Mouse (Mus musculus): ENCODE measurements around the gene Tusc2. TPM values are rescaled to one million over a fixed set of nuclear protein-coding genes. Genes with fewer than 3 reads are reported as not detected.
A peak's percentile ranks its signal among the peaks of the same experiment; 100 is the strongest.

Tusc2 gene
- 119 and 129 TPM in 2 replicates for polyA plus RNA-seq (2015; fragmentation: Nextera tagmentation; extraction: Ambion mirVana)

- no peaks in the 10 kb centered on the region for H3K9me3 ChIP-seq
- ATAC-seq (ENCODE audit: low FRiP score, low read depth), result peak; percentile 96
- H3K27me3 ChIP-seq, result no peaks in the 10 kb centered on the region
- H3K4me2 ChIP-seq, result peak within 1 kb of the TSS; percentile 64
- H3K4me1 ChIP-seq (replicated peaks), result peaks cover 34% of the 10 kb centered on the region
- peak within 1 kb of the TSS; percentile 90 for H3K4me3 ChIP-seq
- peaks cover 41% of the 10 kb centered on the region for H3K36me3 ChIP-seq
- peak within 1 kb of the TSS; percentile 75 for H3K27ac ChIP-seq (replicated peaks)
- WGBS, result 0% methylated on average over 42 of the region's 46 CpGs
- H3K9ac ChIP-seq, result peak within 1 kb of the TSS; percentile 93
Measured at GRCm38 (mm10) chr9:107563029-107563581, at the start of gene Tusc2. Tusc2 (plus strand) TSS chr9:107563255.

DNA sequence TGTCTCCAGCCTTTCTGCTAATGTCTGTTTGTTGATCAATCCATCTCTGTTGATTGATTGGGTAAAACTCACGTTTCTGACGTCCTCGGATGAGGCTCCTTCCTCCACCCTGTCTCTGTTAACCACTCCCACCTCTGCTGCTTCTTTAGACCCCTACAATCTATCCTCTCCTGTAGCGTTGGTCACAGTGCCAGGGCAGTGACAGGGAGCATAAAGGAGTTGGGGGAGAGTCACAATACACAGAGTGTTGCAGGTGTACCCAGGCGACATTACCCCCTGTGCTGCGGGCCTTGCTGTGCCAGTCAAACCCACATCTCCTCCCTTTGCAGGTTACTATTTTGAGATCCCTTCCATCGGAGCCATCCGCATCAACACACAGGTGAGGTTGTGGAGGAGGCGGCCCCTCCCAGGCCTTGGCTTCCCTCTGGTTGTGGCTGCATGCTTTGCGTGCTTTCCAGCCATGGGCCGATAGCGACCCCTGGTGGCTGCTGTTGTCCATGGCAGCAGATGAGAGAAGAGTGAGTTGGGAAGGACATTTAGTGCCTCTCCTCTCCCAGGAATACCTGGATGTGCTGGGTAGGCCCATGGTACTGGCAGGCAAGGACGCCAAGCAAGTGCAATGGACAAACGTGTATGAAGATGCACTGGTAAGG is 48.6 kb upstream of the Tusc2 start:
- Histone ChIP-seq H3K4me2 (no peak overlapping the region), H3K36me3 (no peaks in the 10 kb centered on the region), H3K4me1 (replicated peaks) (peaks cover 46% of the 10 kb centered on the region), H3K9ac (no peak overlapping the region), H3K27ac (replicated peaks) (no peak overlapping the region), H3K4me3 (no peak overlapping the region), H3K27me3 (no peaks in the 10 kb centered on the region), H3K9me3 (no peaks in the 10 kb centered on the region)
- ATAC-seq (ENCODE audit: low FRiP score, low read depth), result peak; percentile 63; the same call in 1 of the 2 replicates
- WGBS, result 21% methylated on average over 14 of the region's 14 CpGs

DNA sequence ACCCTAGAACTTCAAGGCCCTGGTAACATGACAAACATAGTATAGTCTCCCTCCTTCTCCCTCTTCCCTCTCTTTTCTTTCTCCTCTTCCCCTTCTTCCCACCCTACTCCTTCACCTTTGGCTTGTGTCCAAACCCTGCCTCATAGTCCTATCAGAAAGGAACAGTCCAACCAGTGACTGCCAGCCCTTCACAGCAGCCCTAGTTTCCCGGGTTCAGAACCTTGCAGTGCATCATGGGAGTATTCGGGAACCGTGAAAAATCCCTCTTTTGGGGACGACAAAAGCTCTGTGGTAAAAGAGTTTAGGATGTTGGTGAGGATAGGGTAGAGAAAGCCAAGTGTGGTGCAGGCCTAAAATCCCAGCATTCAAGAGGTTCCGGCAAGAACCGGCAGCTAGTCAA is 42.7 kb upstream of the Tusc2 start:
- no peak for ATAC-seq (ENCODE audit: low FRiP score, low read depth)
- Histone ChIP-seq H3K36me3 (peaks cover 8% of the 10 kb centered on the region; the same call in 1 of the 2 replicates), H3K9me3 (no peaks in the 10 kb centered on the region), H3K27ac (replicated peaks) (no peak overlapping the region), H3K9ac (no peak overlapping the region), H3K4me2 (no peak overlapping the region), H3K27me3 (peaks cover 12% of the 10 kb centered on the region), H3K4me3 (no peak overlapping the region), H3K4me1 (replicated peaks) (peaks cover 20% of the 10 kb centered on the region)
- WGBS, result 40% methylated on average over 6 of the region's 6 CpGs

GRCm38 (mm10) chr9:107521190-107521589 is 41.9 kb upstream of the Tusc2 start:
- WGBS, result 63% methylated on average over 5 of the region's 5 CpGs
- Histone ChIP-seq H3K9me3 (no peaks in the 10 kb centered on the region), H3K4me3 (no peak overlapping the region), H3K4me1 (replicated peaks) (peaks cover 21% of the 10 kb centered on the region), H3K4me2 (no peak overlapping the region), H3K27ac (replicated peaks) (0 out of 2 replicates have a peak overlapping the region, but pooled peaks have one; percentile 20), H3K9ac (no peak overlapping the region), H3K27me3 (peaks cover 20% of the 10 kb centered on the region), H3K36me3 (peaks cover 8% of the 10 kb centered on the region; the same call in 1 of the 2 replicates)
- ATAC-seq (ENCODE audit: low FRiP score, low read depth), result no peak

GRCm38 (mm10) chr9:107521711-107522399 is 41.2 kb upstream of the Tusc2 start:
- H3K4me2 ChIP-seq, result peak overlapping the region; percentile 23
- H3K4me3 ChIP-seq, result no peak overlapping the region
- 30% methylated on average over 25 of the region's 25 CpGs for WGBS
- H3K9me3 ChIP-seq, result no peaks in the 10 kb centered on the region
- peaks cover 24% of the 10 kb centered on the region for H3K27me3 ChIP-seq
- H3K36me3 ChIP-seq, result peaks cover 8% of the 10 kb centered on the region; the same call in 1 of the 2 replicates
- H3K9ac ChIP-seq, result no peak overlapping the region
- H3K4me1 ChIP-seq (replicated peaks), result peaks cover 28% of the 10 kb centered on the region
- H3K27ac ChIP-seq (replicated peaks), result no peak overlapping the region; the same call in 1 of the 2 replicates
- ATAC-seq (ENCODE audit: low FRiP score, low read depth), result no peak

- H3K9ac ChIP-seq, result no peak overlapping the region
- no peak for ATAC-seq (ENCODE audit: low FRiP score, low read depth)
Measured at GRCm38 (mm10) chr9:107522400-107522711, 40.7 kb upstream of the Tusc2 start.

GRCm38 (mm10) chr9:107526198-107527026 is 36.6 kb upstream of the Tusc2 start:
- ATAC-seq (ENCODE audit: low FRiP score, low read depth), result peak; percentile 69
- peak overlapping the region; percentile 28 for H3K4me3 ChIP-seq
- H3K9me3 ChIP-seq, result no peaks in the 10 kb centered on the region
- peaks cover 8% of the 10 kb centered on the region; the same call in 1 of the 2 replicates for H3K36me3 ChIP-seq
- H3K27ac ChIP-seq (replicated peaks), result no peak overlapping the region
- peaks cover 22% of the 10 kb centered on the region for H3K4me1 ChIP-seq (replicated peaks)
- peaks cover 24% of the 10 kb centered on the region for H3K27me3 ChIP-seq
- WGBS, result 7% methylated on average over 44 of the region's 44 CpGs
- no peak overlapping the region for H3K9ac ChIP-seq
- peak overlapping the region; percentile 55 for H3K4me2 ChIP-seq

More at GRCm38 (mm10) chr9:107522400-107522711, 40.7 kb upstream of the Tusc2 start:
- Histone ChIP-seq H3K27ac (replicated peaks) (no peak overlapping the region), H3K4me1 (replicated peaks) (peaks cover 29% of the 10 kb centered on the region), H3K4me2 (peak overlapping the region; percentile 23), H3K27me3 (peaks cover 24% of the 10 kb centered on the region), H3K36me3 (peaks cover 8% of the 10 kb centered on the region; the same call in 1 of the 2 replicates), H3K4me3 (no peak overlapping the region), H3K9me3 (no peaks in the 10 kb centered on the region)
- 13% methylated on average over 2 of the region's 2 CpGs for WGBS

GRCm38 (mm10) chr9:107533791-107534407 is 29.2 kb upstream of the Tusc2 start, which contains the start of gene Tmem115:
Tmem115 (plus strand) TSS chr9:107533945.
- WGBS, result under 1% methylated on average over 45 of the region's 48 CpGs
- Histone ChIP-seq H3K27ac (replicated peaks) (peak within 1 kb of the TSS; percentile 83), H3K9ac (peak within 1 kb of the TSS; percentile 84), H3K36me3 (peaks cover 16% of the 10 kb centered on the region), H3K4me2 (peak within 1 kb of the TSS; percentile 99), H3K4me3 (peak within 1 kb of the TSS; percentile 80), H3K4me1 (replicated peaks) (peaks cover 40% of the 10 kb centered on the region), H3K27me3 (no peaks in the 10 kb centered on the region), H3K9me3 (no peaks in the 10 kb centered on the region)
- ATAC-seq (ENCODE audit: low FRiP score, low read depth), result peak; percentile 98

GRCm38 (mm10) chr9:107534408-107535202 is 28.4 kb upstream of the Tusc2 start:
- H3K27me3 ChIP-seq, result no peaks in the 10 kb centered on the region
- peak overlapping the region; percentile 84 for H3K9ac ChIP-seq
- peak overlapping the region; percentile 80 for H3K4me3 ChIP-seq
- H3K36me3 ChIP-seq, result peaks cover 23% of the 10 kb centered on the region
- peak overlapping the region; percentile 99 for H3K4me2 ChIP-seq
- H3K4me1 ChIP-seq (replicated peaks), result peaks cover 40% of the 10 kb centered on the region
- peak; percentile 2; the same call in 1 of the 2 replicates for ATAC-seq (ENCODE audit: low FRiP score, low read depth)
- 1% methylated on average over 40 of the region's 40 CpGs for WGBS
- H3K27ac ChIP-seq (replicated peaks), result peak overlapping the region; percentile 83
- H3K9me3 ChIP-seq, result no peaks in the 10 kb centered on the region

- WGBS, result 87% methylated on average over 7 of the region's 7 CpGs
- Histone ChIP-seq H3K4me1 (replicated peaks) (peaks cover 64% of the 10 kb centered on the region), H3K9ac (no peak overlapping the region), H3K36me3 (peaks cover 29% of the 10 kb centered on the region), H3K27me3 (no peaks in the 10 kb centered on the region), H3K9me3 (no peaks in the 10 kb centered on the region), H3K4me3 (no peak overlapping the region), H3K4me2 (no peak overlapping the region), H3K27ac (replicated peaks) (no peak overlapping the region)
- no peak for ATAC-seq (ENCODE audit: low FRiP score, low read depth)
Measured at GRCm38 (mm10) chr9:107538231-107538630, 24.8 kb upstream of the Tusc2 start.

Data from hindbrain, embryonic 15.5 days (tissue).